Mouse (Mus musculus): ENCODE measurements around the gene Pax9.

Pax9 gene

DNA sequence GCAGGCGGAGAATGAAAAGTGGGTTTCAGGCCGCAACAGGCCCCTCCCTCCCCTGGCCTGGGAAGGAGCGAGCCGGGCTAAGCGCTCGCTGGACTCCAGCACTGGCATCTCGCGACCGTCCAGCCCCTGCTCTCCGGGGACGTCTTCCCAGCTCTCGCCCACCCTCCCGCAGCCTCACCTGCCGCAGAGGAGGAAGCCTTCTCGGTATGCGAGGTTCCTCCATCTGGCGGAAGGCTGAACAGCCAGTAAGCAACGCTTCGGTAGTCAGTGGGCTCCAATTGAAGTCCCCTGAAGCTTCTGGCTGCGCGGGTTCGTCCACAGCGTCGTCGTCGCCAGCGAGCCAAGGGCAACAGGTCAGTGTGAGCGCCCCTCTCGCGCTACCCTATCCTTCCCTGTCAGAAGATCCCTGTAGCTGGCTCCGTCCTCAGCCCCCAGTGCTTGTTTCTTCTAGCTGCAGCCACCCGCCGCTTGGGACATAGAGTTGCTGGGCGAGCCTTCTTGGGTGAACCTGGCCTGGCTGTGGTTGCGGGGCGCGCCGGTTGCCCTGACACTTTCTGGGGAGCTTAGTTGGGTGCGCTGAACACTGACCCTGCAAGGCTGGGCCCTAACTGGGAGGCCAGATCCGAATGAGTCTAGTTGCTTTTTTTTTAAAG lies at the start of gene Pax9:
Gene Pax9 (plus strand): TSS at position 341 of the 653 bp plus-strand sequence.
- DNase-seq: no peak

DNA sequence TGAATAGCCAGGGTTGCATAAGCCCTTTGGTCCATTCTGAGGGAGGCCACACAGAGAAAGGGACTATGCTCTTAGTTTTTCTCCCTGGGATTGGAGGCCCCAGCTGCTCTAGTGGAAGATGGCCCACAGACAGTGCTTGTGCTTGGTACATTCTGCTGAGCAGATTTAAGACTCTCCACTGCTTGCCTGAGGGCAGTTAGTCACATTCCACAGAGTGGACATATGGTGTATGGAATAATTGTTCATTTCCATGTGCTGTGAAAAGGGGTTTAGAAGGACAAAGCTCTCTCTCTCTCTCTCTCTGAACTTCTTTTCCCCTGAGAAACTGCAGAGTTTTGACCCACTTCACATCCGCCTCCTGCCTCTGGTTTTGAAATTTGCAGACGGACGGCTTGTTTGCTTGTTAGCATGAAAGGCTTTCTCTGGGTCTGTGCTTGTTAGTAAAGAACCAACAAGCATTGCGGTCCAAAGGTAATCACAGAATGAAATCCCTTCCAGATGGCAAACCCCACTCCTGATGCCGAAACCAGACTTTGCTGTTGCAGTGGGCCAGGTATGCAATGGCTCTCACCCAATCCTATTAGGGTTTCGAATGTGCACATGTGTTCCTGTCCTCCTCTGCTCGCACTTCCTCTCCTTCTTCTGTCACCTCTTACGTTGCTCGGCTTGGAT lies 22.0 kb upstream of the Pax9 start:
- DNase-seq: no peak

DNA sequence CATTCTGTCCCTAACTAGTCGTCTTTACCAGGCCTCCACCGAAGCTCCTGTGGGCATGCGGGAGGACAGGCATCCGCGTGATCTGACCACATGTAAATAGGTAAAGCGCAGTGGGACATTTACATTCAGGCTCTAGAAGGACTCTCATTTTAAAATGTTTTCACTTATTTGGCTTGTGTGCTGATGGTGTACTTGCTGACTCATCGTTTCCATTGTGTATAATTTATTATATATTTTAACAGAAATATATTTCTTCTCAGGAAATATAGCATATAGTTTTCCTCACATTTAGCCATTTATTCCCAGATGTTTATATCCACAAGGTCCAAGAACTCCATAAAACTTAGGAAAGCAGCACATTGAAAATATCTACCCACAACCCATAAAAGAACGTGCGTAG lies 20.8 kb upstream of the Pax9 start:
- no peak for DNase-seq

DNA sequence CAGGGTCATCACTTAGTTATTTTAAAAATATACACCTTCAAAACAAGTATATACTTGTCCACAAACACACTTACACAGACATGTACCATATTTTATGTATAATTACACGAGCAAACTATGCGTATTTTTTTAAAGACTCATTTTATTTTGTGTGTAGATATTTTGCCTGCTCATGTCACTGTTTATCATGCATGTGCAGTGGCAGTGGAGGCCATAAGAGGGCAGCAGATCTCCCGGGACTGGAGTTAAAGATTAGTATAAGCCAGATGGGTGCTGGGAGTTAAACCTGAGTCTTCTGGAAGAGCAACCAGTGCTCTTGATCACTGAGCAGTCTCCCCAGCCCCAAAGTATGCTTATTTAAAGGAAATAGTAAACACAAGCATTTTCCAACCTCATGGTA lies 16.8 kb upstream of the Pax9 start:
- DNase-seq: no peak

DNA sequence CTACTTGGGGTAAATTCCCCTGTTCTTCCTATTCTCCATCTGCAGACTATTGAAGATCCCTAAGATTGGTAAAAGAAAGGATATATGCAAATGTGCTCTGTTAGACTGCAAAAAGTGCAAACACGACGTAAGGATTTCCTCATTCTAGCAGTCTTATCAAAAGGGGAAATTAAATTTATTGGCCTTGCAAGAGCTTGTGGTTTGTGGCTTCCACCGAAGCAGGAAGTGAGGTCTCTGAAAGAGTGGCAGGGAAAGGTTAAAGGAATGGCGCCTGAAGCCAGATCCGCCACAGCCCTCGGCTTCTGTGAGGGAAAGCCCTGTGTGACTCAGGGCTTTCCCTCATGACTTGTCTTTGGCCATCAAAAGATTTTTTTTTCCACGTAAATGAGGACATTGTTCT lies 13.9 kb upstream of the Pax9 start:
- no peak for DNase-seq

DNA sequence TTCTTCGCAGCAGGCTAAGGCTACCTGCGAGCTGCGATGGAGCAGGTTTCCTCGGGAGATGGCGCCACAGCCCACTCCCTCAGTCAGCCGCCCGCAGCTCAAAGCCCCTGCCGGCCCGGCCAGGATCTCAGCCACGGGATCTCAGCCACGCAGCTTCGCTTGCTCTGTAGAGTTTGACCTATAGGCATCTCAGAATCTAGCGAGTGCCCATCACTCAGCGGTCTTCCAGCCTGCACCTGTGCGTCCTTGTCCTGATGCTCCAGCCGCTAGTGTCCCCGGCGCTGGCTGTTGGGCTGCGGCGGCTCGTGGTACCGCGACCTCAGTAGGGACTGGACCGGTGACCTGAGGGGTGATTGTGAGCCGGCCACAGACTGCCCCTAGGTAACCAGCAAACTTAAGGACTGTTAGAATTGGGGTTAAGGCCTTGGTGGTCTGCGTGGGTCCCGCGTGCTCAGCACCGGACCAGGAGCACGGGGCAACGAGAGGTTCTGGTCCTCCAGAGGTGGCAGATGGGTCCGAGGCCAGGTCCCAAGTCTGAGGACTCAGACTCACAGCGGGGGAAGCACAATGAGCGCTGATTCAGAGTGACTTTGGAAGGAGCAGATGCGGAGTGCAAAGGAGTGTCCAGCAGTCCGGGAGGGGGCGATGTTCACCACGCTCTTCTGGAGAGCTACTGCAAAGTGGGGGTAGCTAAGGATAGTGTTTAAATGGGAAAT lies 10.3 kb upstream of the Pax9 start:
- DNase-seq: no peak

DNA sequence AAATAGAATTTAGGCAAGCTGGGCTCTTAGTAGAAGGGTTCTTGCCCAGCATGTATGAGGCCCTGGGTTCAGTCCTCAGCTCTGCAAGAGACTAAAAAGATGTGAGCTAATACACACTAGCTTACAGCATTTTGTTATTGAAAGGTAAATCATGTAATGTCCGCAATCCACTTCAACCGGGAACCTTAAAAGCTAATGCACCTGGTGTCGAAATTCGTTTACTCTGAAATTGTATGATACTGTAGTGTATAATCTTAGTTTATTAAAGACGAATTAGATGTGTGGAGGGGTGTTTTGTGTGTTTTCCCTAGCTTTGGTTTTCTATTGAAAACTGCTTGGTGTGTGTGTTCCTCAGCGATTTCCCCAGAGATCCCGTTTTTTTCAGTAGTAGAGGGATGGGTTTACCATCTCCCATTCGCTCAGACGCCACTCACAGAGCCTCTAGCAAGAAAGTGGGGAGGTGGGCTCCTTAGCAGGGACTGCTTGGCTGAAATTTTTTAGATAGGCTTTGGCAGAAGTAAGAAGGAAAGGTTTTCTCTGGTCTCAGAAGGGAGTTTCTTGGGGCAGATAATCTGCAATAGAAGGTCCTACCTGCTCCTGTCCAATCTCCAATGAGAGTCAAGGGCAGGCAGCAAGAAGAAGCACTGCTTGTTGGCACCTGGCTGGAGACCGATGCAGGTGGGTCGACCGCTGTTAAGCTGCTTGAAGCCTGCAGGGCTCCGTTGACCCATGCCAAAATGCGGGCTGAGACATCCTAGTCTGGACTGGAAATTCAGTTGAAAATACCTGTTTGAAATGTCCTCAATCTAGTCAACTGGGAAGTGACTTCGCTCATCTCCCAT lies 3.7 kb upstream of the Pax9 start:
- no peak for DNase-seq

DNA sequence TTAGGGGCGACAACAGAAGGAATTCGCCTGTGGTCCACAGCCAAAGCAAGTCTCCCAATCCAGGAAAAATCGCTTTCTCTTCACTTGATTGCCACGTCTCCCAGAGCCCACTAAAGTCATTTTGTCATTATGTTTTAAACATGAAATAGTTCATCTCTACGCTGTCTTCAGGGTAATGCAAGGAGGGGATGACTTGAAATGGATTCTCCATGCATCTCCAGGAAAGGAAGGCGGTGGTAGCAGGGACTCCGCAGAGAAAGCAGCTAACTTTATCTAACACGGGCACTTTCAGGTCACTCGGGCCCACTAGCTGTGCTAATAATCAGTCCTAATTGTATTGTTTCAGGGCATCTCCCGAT lies 3.1 kb upstream of the Pax9 start:
- no peak for DNase-seq

DNA sequence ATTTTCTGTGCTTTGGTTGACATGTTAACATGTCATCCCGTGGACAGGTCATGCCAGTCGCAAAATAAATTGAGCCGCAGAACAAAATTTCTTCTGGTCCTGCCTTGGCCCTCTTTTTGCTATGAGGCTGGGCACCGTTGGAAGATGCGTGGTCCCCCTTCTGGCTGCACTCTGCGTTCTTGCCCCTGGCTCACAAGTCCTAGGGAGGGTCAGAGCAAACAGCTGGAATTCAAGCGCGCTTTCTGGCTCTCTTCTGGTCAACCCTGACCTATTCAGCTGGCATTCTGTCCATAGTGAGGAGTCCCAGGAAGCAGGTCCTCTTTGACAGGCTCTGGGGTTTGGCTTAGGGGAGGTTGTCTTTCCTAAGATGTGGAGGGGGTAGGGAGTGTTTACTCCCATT lies 2.6 kb upstream of the Pax9 start:
- no peak for DNase-seq

DNA sequence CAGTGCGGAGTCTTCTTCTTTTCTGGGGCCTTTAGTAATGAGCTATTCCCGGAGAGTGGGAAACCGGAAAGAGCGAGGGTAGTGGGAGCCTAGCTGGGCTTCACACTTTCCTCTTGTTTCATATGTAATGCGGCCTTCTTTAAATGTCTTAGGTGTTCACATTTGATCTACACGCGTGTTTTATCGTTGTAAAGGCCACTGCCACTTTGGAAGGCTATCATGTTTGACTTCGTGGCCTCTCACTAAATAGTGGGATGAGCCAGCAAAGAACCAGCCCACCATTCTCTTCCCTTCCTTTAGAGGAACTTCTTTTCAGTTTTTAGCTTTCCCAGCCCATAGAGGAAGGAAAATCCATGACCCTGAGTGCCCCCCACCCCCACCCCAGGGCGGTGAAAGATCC lies 2.2 kb upstream of the Pax9 start:
- no peak for DNase-seq

DNA sequence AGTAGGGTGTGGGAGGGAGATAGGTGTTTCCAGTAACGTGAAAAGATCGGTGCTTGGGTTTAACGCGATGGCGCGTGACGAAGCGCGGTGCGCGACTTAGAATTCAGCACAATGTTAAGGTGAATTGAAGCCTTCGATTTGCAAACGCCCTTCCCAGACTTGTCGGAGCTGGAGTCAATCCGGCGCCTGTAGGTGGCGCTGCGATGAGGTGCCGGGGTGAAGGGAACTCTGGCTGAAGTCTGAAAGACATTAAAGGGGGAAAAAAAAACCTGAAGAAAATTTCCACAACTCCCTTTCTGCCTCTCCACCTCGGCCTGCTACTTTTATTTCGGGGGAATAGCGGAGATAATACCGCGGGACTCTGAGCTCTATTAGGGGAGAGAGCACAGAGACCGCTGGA lies 1.8 kb upstream of the Pax9 start:
- peak; percentile 59 for DNase-seq

DNA sequence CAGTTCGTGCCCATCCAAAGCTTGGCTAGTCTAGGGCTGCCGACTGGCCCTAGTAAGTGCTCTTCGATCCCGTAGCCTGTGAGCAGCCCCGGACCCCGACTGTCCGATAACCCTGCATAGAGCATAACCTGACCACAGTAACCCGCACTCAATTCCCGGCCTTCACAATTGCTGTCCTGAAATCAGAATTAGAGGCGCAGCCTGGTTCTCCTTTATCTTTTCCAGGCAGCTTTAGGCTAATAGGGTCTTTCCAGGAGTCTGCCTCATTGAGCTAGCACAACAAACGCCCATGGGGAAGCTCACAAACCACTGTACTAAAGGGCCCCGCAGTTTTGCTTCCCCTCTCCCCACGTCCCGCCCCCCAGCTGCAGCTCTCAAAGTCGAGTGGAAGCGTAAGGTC lies 1.2 kb upstream of the Pax9 start:
- DNase-seq: no peak

DNA sequence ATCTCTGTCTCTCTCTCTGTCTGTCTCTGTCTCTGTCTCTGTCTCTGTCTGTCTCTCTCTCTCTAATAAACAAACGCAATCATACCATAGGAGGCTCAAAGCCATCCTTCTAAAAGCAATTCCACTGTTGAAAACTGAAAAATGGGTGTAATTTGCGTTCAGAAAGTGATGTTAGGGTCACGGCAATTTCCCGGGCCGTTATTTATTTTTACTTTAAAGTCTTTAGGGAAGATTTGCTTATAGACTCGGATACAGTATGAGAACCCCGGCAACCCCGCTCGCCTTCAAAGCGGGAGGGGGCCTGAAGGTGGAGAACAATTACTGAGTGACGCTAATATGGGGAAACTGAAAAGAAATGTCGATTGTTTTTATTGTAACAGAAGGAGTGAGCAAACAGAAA lies 566 bp upstream of the Pax9 start:
- no peak for DNase-seq

DNA sequence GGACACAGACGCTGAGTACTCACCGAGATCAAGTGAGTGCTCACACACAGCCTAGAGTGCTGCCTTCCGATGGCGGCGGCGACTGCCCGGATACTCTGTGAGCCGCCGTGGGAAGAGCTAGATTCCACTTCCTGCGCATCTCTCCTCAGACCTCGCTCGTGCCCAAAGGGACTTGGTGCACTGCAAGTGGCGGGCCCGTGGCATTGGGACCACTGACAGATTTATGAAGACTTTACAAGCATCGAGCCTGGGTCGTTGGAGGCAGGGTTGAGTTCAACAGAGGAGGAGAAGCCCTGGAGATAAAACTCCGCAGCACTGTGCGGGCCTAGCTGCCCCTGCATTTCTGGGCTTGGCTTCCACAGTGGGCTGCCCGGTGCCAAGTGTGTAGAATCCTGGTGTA lies 969 bp downstream of the Pax9 start:
- no peak for DNase-seq

DNA sequence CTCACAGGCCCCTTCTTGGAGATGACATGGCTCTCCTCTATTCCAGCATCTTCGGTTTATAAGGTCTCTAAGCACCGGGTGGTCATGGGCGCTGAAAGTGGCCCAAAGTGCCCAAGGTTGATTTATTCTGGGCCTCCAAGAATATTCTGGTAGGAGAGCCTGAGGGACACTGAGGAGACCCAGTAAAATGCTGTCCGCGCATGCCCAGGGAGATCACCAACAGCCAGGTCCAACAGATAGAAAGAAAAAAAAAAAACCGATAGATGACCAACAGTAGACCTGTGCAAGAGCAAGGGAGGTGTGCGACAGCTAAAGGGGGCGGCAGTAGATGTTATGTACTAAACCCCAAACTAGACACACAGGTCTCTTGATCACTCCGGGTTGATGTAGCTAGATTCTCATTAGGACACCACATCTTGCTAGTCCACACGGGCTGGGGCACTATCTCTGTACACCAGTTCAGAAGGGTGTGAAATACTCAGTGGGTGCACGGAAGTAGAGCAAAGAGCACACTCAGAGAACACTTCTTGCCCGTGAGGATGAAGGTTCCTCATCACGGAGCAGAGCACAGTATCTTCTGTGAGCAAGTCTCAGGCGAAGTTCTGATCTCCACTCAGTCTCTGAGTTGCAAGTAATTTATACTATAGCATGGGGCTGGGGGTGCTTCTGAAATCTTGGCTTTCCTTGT lies 2.0 kb downstream of the Pax9 start:
- DNase-seq: no peak

DNA sequence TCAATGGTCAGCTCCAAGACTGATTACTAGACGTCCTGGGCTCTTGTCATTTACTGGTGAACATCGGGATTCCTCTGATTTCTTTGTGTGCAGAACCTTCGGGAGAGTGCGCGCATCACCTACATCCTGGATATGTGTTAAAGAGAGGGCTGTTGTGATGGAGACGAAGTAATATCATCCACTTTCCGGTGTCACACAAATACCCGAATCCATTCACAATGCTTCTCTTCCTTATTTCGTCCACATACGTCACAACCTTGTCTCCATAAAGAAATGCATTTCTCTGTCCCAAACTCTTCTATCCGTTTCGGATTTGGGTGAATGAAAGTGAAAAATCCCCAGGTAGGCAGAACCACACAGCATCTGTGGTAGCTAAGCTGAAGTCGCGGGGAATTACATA lies 2.8 kb downstream of the Pax9 start:
- DNase-seq: no peak

DNA sequence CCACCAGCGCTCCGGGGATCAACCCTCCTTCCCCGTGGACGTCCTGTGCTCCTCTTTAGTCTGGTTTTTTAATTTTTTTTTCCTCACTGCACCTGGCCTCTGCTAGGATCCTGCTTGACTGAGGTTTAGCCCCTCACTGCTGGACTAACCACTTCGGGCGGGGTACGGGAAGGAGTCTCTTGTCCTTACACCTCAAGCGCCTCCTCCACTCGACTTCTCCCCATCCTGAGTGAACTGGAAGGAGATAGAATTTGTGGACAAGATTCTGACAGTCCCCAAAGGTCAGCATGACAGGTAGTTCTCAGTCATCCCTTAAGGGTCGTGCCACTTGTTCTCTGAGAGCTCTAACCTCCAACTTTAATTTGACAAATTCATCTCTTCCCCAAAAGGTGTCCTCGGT lies 3.4 kb downstream of the Pax9 start:
- DNase-seq: no peak

DNA sequence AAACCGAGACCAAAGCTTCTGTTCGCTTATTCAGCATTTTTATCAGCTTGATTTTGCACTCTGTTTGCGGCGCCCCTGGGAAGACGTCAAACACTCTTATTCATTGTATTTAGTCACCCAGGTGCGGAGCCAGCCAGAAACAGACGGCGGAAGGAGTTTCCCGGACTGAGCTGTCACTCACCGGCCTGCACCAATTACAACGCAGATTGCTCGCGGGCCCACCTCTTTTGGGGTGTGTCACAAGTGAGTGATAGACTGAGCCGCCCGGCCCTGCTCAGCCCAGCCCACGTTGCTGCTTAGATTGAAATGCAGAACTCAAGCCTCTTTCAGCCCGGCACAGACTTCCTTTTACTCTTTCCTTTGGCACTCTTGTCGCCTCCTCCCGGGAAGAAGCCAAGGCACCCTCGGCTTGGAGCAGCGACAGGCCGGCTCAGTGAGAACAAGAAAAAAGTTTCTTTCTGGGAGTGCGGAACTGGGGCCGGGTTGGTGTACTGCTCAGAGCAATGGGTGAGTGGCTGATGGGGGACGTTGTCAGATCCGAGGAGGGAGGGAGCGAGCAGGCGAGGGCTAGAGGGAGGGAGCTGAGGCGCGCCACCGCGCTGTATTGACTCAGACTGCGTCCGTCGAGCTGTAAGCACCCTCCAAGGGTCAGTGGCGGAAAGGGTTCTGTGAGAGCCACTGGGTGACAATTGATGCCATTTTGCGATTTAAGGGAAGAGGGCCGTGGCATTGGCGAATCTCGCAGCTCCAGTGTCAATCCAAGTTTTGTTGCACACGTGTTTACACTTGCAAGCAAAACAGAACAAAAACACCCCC lies 4.0 kb downstream of the Pax9 start:
- DNase-seq: peak; percentile 74

DNA sequence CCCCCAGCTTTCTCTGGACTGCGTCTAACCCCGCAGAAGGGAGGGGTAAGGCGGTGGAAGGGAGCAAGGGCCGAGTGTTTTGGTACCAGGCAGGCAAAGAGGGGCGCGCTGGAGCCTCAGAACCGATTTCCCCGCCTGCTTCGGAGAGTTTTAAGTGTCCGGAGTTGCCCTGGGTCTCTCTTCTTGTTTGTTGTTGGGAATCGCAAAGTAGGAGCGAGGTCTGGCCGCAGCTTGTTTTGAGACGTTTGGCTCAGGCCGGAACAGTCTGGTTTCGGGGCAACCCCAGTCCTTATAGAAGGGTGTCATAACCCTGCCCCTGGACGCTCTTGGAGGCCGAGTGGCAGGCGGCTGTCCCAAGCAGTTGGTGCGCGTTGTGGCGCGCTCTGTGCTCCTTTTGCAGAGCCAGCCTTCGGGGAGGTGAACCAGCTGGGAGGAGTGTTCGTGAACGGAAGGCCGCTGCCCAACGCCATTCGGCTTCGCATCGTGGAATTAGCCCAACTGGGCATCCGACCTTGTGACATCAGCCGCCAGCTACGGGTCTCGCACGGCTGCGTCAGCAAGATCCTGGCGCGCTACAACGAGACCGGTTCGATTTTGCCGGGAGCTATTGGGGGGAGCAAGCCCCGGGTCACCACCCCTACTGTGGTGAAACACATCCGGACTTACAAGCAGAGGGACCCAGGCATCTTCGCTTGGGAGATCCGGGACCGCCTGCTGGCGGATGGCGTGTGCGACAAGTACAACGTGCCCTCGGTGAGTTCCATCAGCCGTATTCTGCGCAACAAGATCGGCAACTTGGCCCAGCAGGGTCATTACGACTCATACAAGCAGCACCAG lies 4.8 kb downstream of the Pax9 start:
- DNase-seq: no peak

DNA sequence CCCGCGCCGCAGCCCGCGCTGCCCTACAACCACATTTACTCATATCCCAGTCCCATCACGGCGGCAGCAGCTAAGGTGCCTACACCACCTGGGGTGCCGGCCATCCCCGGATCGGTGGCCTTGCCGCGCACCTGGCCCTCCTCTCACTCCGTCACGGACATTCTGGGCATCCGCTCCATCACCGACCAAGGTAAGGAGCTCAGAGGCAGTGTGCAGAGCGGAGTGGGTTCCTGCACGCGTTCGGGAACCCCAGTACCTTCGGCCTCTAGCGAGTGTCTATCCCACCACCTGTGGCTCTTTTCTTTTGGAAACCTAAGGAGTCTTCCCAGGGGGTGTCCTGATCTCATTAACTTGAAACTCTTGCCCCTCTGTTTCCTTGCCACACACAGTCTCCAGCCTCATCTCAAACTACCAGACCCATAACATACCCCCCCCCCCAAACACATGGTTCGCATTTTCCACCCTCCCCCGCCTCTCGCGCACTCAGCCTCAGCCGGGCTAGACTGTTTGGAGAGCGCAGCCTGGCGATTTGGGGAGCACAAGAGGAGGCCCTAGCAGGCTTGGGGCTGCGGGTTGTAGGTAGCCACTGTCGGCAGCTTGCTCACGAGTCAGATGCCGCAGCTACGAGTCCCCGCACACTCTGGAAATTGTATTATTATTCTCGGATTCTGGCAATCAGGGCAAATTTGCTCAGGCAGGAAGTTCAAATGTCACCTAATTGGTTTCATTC lies 5.6 kb downstream of the Pax9 start:
- no peak for DNase-seq
